Mouse (Mus musculus): ENCODE results near the gene Creg2.

GRCm38 (mm10) chr1:39691974-39692373 is 40.7 kb upstream of the Creg2 start:
- TF ChIP-seq CTCF (IDR thresholded peaks at IDR 0.05; ENCODE audit: low read depth) (no peak), EP300 (IDR thresholded peaks at IDR 0.05; ENCODE audit: low read depth) (no peak)
